Mouse (Mus musculus): ENCODE data around the gene Tcl1b5.
A peak's percentile ranks its signal among the peaks of the same experiment; 100 is the strongest.
"Not testable (repeated sequence)": the region's sequence is repeated elsewhere in the genome, so short reads cannot be mapped to it uniquely, and the experiment has no call there.

Tcl1b5 gene

DNA sequence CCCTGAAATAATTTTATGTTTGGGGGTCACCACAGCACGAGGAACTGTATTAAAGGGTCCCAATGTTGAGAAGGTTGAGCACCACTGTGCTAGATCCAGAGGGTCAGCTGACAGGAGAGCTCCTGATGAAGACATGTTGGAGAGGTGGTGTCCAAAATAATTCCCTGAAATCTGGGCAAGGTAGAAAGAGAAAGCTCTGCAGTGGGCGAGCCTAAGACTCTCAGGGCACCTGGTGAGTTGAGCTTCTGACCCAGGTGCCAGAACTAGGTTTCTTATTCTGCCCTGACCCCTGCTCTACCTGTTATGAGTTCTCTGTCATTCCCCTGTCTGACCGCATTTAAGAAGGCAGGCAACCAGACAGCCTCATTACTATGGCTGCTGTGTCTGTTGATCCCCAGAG lies at the start of gene Tcl1b5:
Tcl1b5 (plus strand) TSS at position 301 of the 400 bp plus-strand sequence.
- not testable (repeated sequence) for DNase-seq

DNA sequence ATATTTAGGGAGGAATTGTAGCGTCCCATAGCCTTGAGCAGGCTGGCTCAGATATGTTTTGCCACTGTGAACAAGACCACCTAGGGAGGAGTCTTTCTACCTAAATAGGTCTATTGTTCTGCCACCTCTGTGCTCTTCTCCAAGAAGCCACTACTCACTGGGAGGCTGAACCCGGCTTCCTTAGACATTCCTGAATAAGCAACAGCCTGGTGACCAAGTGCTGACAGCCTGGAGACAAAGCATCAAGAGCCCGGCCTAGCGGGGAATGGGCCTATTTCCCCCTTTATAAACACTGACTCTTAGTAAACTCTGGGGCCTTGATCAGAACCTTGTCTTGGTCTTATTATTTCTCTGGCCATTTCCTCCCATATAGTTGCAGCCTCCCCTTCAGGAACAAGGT lies 49.6 kb upstream of the Tcl1b5 start:
- DNase-seq, result no peak

DNA sequence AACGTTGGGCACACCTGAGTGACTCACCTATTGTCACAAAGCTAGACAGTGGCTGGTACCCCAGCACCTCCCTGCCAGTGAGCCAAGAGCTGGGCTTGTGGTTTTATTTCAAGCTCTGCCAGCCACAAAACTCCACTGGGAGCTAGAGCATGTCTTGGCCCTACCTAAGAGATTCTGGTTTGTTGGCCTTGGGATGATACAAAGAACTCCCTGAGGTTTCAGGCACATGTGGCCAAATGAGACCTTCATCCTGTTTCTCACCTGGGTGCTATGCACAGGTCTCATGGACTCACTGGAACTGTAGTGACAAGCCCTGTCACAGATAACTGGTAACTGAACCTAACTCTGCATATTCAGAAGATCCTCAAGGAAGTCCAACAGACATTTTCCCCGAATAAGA lies 48.5 kb upstream of the Tcl1b5 start:
- DNase-seq, result no peak

DNA sequence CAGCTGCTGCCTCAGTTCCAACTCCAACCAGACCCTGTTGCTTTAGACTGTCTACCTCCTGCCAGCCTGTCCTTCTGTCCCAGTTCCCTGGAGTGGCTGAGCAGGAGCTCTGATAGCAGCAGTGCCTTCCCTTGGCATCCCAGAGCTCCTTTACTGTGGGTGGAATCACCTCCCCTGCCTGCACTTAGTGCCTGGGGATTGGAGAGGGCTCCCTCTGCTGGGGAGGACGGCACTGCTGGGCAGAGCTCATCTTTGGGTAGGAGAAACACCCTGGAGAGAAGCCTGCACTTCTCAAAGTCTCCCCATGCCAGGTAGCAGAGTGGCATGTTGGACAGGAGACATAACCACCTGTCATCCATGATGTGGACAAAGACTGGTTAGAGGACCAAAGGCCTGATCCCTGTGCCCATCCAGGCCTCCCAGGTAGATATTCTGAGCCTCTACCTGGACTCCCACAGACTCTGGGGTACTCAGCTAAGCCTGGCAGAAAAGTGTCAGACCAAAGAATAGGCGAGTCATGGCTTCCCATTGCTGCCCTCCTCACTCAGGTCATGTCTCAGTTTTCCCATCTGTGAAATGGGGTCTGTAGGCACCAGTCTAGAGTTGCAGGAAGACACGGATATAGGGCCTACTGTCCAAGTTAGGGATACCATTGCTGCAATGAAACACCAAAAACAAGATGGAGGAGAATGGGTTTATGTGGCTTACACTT lies 46.5 kb upstream of the Tcl1b5 start:
- DNase-seq, result not testable (repeated sequence)

DNA sequence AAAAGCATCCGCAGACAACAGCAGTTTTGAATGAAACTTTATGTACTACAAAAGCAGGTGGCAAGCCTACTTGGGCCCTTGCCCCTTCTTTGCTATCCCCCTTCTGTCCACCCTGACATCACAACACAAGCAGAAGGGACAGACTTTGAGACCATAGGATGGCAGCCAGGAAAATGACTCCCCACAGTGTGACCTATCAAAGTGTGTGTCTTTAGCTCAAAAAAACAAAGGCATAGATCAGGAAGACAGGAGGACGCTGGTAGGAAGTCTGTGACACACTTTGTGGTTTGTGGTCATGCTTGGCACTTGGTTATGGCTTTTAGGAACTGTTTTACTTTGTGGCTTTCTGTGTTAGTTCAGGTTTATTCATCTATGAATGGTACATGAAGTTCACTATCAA lies 42.0 kb upstream of the Tcl1b5 start:
- DNase-seq, result not testable (repeated sequence)

DNA sequence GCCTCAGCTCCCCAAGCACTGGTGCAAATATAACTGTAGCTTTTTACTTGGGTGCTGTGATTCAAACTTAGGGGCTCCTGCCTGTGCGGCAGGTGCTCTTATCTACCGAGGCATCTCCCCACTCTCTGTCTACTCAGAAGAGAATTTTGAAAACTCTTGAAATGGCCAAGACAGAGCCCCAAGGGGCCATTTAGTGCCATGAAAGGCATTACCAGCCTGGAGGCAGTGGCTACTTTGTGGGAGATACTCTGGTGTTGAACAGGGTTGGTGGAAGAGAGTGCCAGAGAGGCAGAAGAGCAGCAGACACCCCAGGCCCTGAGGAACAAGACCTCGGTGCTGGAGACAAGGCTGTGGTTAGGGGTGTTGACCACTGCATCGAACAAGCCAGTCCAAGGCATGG lies 41.3 kb upstream of the Tcl1b5 start:
- DNase-seq, result not testable (repeated sequence)

DNA sequence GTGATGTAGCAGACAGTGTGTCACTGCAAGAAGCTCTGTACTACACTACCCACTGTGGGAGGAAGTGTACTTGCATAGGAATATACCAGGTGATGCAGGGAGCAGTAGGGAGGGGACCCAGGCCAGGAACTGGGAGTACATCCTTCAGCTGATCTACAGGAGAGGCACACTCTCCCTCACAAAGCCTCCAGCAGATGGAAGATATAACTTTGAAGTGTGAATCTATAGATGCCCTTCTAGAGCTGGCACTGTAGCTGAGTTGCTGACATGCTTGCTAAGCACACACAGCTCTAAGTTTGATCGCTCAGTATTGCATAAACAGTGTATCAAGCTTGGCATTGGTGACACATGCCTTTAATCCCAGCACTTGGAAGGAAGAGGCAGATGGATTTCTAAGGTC lies 38.4 kb upstream of the Tcl1b5 start:
- DNase-seq, result not testable (repeated sequence)

DNA sequence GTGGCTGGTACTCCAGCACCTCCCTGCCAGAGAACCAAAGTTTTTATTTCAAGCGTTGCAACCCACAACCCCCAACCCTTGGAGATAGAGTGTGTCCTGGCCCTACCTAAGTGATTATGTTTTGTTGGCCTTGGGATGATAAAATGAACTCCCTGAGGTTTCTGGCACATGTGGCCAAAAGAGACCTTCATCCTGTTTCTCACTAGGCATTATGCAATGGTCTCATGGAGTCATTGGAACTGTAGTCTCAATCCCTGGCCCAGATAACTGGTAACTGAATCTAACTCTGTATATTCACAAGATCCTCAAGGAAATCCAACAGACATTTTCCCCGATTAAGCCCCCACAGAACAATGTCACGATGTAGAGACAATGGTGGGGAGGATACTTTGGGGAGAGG lies 33.0 kb upstream of the Tcl1b5 start:
- no peak for DNase-seq

DNA sequence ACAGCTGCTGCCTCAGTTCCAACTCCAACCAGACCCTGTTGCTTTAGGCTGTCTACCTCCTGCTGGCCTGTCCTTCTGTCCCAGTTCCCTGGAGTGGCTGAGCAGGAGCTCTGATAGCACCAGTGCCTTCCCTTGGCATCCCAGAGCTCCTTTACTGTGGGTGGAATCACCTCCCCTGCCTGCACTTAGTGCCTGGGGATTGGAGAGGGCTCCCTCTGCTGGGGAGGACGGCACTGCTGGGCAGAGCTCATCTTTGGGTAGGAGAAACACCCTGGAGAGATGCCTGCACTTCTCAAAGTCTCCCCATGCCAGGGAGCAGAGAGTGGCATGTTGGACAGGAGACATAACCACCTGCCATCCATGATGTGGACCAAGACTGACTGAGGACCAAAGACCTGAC lies 31.2 kb upstream of the Tcl1b5 start:
- DNase-seq, result not testable (repeated sequence)

DNA sequence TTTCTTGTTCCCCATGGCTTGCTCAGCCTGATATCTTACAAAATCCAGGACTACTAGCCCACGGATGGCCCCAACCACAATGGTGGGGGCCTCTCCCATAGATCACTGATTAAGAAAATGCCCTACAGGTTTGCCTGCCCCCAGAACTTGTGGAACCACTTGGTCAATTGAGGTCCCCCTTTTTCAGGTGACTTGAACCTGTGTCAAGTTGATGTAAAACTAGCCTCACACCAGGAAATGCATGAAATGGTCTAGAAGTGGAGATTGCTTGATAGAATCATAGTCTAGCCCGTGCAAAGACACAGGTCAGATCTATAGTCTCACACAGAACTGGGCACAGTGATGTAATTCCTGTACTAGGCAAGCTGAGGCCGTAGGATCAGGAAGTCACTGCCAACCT lies 30.4 kb upstream of the Tcl1b5 start, which contains the start of gene Tcl1b2:
Tcl1b2 (plus strand) TSS at position 301 of the 400 bp plus-strand sequence.
- DNase-seq, result no peak

DNA sequence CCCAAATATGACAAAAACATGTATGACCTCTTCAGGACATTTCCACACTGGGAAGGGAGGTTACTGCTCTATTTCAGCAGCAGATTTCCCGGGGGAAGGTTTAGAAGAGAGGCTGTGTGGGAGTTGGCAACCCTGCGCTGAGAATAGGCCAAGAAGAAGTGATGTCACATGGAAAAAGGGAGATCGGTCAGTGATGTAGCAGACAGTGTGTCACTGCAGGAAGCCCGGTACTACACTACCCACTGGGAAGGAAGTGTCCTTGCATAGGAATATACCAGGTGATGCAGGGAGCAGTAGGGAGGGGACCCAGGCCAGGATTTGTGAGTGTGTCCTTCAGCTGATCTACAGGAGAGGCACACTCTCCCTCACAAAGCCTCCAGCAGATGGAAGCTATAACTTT lies 20.9 kb upstream of the Tcl1b5 start:
- not testable (repeated sequence) for DNase-seq

DNA sequence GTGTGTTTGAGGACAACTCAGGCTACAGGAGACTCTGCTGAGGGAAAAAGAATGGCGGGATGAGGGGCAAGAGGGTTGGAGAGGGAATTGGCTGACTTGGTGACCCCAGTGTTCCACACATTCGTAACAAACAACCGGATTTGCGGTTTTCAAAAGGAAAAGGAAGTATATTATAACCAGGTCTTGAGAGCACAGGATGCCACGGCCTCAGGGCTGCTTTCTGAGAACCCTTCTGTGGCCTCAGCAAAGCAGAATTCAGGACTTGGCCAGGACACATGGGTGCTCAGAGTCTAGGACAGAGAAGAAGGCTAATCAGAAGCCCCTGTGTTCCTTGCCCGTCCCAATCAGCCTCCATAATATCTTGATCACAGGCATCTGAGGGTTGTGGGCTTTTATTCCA lies 17.3 kb upstream of the Tcl1b5 start:
- DNase-seq, result no peak

DNA sequence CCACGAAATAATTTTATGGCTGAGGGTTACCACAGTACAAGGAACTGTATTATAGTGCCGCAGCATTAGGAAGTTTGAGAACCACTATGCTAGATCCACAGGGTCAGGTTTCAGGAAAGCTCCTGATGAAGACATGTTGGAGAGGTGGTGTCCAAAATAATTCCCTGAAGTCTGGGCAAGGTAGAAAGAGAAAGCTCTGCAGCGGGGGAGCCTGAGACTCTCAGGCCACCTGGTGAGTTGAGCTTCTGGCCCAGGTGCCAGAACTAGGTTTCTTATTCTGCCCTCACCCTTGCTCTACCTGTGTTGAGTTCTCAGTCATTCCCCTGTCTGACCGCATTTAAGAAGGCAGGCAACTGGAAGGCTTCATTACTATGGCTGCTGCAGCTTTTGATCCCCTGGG lies 16.8 kb upstream of the Tcl1b5 start, which contains the start of gene Tcl1b1:
Tcl1b1 (plus strand) TSS at position 301 of the 400 bp plus-strand sequence.
- no peak for DNase-seq

DNA sequence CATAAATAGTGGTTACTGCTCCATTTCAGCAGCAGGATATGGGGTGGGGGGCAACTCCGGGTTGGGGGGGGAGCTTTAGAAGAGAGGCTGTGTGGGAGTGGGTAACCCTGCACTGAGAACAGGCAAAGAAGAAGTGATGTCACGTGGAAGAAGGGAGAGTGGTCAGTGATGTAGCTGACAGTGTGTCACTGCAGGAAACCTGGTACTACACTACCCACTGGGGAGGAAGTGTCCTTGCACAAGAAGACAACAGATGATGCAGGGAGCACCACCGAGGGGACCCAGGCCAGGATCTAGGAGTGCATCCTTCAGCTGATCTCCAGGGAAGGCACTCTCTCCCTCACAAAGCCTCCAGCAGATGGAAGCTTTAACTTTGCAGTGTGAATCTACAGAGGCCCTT lies 9.4 kb upstream of the Tcl1b5 start:
- no peak for DNase-seq

DNA sequence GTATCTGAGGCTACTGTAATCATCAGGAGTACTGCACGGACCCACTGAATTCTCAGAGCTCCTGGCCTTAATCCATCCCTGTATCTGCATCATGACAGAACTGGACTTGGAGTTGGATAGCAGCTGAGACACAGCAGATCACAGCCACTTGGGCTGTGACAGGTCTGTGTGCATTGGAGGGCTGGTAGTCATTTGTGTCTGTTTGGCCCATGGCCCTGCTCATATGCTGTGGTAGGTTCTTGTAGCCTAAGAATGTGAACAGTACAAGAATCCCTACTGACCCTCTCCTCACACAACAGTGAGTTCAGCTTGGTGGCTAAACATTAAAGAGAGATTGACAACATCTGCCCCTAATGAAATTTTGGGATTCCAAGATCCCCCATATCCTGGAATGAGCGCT lies 2.8 kb upstream of the Tcl1b5 start:
- DNase-seq, result no peak

DNA sequence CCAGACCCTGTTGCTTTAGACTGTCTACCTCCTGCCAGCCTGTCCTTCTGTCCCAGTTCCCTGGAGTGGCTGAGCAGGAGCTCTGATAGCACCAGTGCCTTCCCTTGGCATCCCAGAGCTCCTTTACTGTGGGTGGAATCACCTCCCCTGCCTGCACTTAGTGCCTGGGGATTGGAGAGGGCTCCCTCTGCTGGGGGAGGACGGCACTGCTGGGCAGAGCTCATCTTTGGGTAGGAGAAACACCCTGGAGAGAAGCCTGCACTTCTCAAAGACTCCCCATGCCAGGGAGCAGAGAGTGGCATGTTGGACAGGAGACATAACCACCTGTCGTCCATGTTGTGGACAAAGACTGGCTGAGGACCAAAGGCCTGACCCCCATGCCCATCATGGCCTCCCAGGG lies 1.8 kb upstream of the Tcl1b5 start:
- peak; percentile 69 for DNase-seq

DNA sequence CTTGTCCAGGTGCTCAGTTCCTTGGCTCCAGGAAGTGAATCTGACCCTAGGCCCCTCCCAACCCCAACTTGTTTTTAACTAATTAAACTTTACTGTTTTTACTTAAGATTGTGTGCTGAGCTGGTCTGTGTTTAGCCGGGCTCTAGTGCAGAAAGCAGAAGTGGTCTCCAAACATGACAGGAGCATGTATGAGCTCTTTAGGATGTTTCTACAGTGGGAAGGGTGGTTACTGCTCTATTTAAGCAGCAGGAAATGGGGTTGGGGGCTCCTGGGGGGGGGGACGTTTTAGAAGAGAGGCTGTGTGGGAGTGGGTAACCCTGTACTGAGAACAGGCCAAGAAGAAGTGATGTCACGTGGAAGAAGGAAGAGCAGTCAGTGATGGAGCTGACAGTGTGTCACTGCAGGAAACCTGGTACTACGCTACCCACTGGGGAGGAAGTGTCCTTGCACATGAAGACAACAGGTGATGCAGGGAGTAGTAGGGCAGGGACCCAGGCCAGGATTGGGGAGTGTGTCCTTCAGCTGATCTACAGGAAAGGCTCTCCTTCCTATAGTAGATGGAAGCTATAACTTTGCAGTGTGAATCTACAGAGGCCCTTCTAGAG lies 5.0 kb downstream of the Tcl1b5 start:
- not testable (repeated sequence) for DNase-seq

DNA sequence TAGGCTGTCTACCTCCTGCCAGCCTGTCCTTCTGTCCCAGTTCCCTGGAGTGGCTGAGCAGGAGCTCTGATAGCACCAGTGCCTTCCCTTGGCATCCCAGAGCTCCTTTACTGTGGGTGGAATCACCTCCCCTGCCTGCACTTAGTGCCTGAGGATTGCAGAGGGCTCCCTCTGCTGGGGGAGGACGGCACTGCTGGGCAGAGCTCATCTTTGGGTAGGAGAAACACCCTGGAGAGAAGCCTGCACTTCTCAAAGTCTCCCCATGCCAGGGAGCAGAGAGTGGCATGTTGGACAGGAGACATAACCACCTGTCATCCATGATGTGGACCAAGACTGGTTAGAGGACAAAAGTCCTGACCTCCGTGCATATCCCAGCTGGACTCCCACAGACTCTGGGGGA lies 12.8 kb downstream of the Tcl1b5 start:
- peak; percentile 18 for DNase-seq

DNA sequence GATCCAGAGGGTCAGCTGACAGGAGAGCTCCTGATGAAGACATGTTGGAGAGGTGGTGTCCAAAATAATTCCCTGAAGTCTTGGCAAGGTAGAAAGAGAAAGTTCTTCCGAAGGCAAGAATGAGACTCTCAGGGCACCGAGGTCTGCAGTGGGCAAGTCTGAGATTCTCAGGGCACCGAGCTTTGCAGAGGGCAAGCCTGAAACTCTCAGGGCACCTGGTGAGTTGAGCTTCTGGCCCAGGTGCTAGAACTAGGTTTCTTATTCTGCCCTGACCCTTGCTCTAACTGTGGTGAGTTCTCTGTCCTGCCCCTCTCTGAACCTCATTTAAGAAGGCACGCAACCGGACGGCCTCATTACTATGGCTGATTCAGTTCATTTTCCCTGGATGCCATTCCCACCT lies 14.6 kb downstream of the Tcl1b5 start, which contains the start of gene Tcl1b3:
Tcl1b3 (plus strand) TSS at position 301 of the 400 bp plus-strand sequence.
- DNase-seq, result not testable (repeated sequence)

DNA sequence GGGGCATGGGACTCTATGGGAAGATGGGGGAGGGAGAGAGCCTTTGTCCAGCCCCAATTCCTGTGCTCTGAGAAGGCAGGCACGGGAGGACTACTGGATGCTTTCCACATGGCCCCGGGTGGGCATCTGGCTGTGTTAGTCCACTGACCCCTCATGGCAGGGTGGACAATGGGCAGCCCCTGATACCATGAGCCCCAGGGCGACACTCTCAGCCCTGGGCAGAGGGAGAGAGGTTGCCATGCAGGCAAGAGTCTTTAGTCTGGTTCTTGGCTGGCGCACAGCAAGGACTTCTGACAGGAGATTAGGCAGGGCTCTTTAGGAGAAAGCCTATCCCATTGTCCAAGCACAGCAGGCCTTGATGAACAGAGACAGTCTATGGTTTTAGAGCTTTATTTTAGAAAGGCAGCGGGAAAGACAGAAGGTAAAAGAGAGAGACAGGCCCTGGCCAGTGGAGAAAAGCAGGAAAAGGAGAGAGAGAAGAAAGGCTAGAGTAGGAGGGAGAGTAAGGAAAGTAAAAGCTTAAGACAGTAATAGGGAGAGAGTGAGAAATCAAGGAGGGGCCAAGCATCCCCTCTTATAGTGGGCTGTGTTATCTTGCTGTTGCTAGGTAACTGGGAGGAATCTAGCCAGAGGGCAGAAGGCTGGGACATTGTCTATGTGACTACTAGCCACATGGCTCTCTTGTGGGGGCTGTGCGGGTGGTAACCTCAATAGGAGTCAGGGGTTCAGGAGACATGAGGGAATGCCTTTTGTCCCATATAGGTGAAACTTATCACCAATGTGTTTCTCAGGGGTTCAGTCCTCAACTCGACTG lies 23.7 kb downstream of the Tcl1b5 start:
- DNase-seq, result not testable (repeated sequence)

DNA sequence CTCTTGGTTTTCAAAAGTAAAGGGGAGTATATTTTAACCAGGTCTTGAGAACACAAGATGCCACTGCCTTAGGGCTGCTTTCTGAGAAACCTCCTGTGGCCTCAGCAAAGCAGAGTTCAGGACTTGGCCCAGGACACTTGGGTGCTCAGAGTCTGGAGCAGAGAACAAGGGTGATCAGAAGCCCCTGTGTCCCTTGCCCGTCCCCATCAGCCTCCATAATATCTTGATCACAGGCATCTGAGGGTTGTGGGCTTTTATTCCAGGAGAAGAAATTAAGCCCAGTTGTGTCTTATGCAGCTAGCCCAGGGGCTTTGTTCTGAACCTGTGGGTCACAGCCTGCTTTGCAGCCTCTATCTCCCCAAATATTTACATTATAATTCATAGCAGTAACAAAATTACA lies 25.5 kb downstream of the Tcl1b5 start, which contains the start of gene Tcl1b4:
Tcl1b4 (plus strand) TSS at position 301 of the 400 bp plus-strand sequence.
- DNase-seq, result not testable (repeated sequence)

DNA sequence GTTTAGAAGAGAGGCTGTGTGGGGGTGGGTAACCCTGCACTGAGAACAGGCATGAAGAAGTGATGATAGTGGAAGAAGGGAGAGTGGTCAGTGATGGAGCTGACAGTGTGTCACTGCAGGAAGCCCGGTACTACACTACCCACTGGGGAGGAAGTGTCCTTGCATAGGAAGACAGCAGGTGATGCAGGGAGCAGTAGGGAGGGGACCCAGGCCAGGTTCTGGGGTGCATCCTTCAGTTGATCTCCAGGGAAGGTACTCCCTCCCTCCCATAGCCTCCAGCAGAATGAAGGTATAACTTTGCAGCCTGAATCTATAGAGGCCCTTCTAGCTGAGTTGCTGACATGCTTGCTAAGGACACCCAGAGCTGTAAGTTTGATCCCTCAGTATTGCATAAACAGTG lies 30.9 kb downstream of the Tcl1b5 start:
- DNase-seq, result no peak

DNA sequence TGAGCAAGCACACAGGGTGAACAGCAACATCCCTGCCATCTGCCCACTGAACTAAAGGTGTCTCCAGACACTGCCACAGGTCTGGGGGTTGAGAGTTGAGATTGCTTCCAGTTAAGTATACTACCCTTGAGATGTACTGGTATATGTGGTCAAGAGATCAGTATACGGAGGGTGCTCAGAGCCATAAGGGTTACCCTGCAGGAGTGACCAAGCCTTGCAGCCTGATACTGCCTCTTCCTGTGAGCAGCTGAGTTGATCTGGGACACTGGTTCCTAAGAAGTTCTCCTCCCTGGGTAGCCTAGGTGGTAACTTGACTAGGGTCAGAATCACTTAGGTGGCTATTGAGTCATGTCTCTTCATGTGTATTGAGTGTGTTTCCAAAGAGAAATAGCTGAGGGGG lies 32.3 kb downstream of the Tcl1b5 start:
- no peak for DNase-seq
